Mouse (Mus musculus) gastrocnemius, adult 8-10 months (tissue): ENCODE data around the gene Slc51b. TPM values are rescaled to one million over a fixed set of nuclear protein-coding genes. Genes with fewer than 3 reads are reported as not detected.

Experiments used
- DNase-seq, 2 experiments: peaks; one replicate each; pipeline ENCODE4 v3.0.0; 2022; ENCODE audit warnings: low spot score in 2 of 2
- total RNA-seq, 4 experiments: library from RNA; stranded (reverse); gene quantifications; 2 replicates each; pipeline ENCODE4 v1.2.4; 2022

Slc51b gene
- total RNA-seq, 4 experiments from 2014 or later, result not detected

DNA sequence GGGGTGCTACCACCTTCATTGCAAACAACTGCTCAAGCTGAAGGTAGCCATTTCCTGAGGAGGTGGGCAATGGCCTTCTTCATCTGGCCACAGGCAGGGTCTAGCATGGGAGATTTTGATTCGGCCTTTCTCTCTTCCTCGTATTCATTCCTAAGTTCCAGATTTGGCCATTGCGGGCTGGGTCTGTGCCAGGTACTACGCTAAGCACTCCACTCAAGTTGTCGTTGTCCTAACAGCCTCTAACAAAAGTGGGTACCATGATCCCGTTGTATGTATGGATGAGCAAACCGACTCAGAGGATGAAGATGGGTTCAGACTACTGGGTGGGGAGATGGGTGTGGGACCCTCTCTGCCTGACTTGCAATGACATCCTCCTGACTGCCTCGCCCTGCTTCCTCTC is 12.4 kb downstream of the Slc51b start:
- DNase-seq, result no peak

DNA sequence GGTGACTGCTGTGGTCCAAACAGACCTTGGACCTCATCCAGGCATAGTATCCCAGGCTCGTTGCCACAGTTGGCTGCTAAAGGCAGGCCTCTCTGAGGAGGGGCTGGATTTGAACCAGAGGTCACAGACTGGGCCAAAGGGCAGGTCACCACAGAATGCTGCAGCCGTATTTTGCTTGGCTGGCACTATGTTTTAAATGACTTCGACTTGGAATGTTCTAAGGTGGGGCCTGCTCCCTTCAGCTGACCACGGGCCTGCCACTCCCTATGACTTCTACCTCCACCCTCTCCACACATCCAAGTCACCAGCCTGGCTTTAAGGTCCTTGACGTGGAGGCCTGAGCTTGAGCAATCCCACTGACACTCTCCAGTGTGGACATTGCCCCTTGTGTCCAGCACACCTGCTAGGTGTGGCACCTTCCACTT is 13.9 kb downstream of the Slc51b start:
- DNase-seq, result peak in 1 of 2 experiments; percentile 44

DNA sequence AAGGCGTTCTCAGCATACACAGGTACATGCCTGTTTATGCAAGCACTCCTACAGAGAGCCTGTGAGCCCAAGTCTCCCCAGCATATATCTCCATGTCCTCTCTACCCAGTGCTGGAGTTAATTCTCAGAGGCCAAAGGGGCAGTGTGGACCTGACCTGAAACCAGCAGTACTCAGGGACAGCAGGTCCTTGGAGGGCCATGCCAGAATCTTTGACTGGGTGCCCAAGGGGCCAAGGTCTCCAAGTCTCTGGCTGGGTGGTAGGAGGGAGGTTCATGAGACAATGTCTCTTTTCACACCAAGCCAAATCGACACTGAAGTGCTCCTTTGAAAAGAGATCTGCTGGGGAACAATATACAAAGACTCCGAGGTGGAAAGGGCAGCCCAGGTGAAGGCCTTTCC is 14.9 kb downstream of the Slc51b start:
- no peak for DNase-seq

DNA sequence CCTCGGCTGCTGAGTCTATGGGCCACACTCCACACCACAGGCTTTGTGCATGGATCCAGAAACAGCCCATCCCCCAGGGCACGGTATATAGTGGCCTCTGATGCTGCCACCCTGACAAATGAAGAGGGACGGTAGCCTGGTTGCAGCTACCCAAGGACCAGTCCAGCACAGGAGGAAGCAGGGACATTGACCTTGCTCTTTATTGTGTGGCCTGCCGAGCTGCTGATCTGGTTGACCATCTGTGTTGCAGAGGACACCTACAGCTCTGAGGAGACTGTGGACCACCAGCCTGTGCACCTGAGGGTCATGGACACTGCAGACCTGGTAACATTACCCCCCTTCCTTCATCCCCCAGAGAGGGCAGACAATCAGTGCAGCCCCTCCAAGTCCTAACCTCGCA is 15.4 kb downstream of the Slc51b start:
- no peak for DNase-seq

DNA sequence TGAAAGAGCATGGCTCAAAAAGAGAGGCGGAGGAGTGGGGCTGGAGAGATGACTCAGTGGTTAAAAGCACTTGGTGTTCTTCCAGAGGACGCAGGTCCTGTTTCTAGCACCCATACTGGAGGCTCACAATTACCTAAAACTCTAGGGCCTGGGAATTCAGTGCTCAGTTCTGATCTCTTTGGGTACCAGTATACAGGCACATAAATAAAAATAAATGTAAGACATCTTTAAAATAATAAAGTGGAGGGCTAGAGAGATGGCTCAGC is 17.6 kb downstream of the Slc51b start:
- DNase-seq, result peak in 1 of 2 experiments; percentile 37

DNA sequence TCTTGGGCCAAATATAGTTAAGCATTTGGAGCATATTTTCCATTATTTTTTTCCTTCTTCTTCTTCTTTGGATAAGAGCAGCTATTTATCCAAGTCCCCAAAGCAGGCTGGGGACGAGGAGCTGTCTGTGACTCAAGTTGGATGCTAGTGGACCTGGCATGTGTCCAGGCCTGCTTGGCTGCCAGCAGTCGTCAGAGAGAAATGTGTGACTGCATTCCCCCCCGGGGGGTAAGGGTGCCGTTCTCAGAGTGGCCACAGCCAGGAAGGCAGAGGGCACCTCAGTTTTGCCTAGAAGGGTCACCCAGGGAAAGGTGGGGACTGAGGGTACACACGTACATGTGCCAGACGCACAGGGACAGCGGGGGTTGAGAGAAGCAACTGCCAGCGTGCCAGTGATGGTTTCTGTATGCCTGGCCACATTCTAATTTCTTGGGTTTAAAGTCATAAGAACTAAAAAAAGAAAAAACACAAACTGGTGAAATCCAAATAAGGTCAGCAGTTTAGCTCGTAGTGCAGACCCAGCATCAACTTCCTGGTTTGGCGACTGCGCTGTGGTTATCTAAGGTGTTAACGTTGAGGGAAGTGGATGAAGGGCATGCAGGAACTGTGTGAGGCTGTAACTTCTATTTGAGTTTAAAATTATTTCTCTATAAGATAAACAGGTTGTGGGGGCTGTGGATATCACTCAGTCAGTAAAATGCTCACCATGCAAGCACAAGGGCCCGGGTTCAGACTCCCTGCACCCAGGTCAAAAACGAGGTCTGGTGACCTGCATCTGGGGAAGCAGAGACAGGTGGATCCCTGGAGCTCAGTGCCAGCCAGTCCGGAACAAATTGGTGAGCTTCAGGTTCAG is 18.2 kb downstream of the Slc51b start:
- peak; percentile 77 to 82 for DNase-seq

DNA sequence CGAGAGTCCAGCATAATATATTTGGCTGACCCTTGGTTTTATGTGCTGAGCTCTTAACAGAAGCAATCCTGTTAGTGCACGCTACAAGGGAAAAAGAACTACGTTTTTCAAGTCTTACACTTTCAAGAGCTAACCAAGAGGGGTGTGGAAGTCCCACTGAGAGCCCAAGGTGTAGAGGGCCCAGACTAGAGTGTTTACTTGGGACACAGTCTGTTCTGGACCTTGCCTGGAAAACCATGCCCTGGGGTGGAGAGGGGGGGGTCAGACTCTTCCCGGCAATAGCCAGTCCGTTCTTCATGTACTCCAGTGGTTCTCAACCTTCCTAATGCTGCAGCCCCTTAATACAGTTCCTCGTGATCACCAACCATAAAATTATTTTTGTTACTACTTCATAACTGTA is 22.8 kb downstream of the Slc51b start:
- DNase-seq, result no peak

DNA sequence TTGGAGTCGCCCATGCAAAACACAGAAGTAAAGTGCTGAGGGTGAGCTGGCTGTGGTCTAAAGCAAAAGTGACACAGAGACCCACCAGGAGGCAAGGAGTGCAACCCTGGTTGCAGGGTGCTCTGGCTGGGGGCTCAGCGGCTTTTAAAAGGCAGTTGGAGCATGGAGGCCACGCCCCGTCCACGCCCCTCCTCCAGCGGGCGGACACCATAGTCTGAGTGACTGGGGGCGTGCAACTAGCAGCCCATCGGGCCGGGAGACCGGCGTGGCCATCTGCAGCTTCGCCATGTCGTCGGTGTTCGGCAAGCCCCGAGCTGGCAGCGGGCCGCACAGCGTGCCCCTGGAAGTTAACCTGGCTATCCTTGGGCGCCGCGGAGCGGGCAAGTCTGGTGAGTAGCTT is 24.5 kb downstream of the Slc51b start, which contains the start of gene Rasl12:
Gene Rasl12, plus strand, starts transcription at position 228 of the 400 bp plus-strand sequence.
- peak; percentile 50 to 69 for DNase-seq

DNA sequence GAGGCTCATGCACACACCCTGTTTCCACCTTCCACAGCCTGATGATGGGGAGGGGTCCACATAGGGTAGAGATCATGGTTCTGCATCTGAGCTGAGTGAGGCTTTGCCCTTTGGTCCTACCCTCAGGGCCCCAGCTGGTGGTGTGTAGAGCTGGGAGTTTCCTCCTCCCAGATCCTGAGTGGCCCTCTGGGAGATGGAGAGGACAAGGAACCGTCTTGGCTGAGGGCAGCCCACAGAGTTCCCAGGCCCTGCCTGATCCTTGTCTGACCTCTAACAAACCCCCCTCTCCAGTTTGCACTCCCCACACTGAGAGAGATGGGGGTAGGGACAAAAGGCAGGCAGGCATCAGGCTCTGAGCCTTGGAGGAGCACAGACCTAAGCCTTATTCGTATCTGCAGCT is 28.4 kb downstream of the Slc51b start:
- no peak for DNase-seq

DNA sequence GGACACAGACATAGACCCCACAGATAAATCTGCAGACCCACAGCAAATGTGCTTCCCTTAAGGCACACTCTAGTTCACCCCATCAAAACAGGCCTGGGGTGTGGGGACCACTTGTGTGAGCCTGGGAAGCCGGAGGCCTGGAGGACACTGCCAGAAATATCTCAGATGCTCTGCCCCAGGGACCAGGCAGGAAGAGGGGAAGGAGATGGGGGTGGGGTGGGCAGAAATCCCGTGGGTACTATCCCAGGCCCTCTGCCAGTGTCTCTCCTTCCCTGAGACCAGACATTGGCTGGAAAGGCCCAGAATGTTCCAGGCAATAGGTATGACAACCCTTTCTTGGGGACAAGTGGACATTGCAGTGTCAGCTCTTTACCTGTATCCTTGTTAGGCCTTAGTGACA is 29.1 kb downstream of the Slc51b start:
- DNase-seq, result no peak

DNA sequence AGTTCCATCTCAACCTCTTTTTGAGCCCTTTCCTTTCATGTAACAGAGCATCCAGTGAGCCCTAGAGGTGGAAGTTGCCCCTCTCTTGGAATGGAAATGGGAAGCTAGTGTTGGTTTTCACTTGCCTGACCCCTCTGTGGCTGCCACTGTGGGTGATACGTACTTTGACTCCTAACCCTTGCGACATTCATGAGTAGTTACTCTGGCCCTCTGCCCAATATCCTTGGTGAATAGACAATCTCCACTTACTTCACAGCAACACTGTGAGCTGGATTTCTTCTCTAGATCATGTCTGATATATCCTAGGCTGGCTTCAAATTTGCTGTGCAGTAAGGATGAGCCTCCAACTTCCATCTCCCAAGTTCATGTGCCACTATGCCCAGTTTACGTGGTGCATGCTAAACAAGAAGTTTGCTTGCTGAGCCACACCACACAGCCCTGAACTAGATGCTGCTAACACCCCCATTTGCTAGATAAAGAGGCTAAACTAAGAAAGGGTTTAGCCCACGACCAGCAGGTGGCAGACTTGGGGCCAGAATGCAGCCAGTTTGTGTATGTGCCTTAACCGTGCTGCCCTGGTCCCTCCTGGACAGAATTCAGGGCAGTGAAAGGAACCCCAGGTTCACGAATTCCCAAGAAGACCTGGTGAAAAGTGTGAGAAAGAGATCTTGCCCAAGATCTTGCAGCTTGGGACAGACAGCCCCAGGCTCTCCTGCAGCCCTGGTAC is 30.0 kb downstream of the Slc51b start:
- peak; percentile 50 to 61 for DNase-seq

DNA sequence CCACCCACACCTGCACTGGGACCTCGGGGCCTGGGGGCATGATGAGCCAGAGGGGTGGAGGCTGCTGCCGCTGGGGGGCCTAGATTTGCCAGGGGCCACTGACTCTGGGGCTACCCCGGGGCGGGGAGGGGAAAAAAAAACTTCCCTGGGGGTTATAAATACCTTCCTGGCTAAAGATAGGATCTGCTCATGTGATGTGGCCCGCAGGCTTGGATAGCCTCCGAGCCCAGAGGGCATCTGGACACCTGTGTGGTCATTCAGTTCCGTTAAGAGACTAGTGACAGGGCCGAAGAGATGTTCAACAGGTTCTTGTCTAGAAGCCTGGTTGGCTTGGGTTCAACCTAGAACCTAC is 31.2 kb downstream of the Slc51b start, which contains the start of gene Kbtbd13:
Gene Kbtbd13, minus strand, starts transcription at position 40 of the 352 bp plus-strand sequence.
- peak; percentile 56 to 80 for DNase-seq

DNA sequence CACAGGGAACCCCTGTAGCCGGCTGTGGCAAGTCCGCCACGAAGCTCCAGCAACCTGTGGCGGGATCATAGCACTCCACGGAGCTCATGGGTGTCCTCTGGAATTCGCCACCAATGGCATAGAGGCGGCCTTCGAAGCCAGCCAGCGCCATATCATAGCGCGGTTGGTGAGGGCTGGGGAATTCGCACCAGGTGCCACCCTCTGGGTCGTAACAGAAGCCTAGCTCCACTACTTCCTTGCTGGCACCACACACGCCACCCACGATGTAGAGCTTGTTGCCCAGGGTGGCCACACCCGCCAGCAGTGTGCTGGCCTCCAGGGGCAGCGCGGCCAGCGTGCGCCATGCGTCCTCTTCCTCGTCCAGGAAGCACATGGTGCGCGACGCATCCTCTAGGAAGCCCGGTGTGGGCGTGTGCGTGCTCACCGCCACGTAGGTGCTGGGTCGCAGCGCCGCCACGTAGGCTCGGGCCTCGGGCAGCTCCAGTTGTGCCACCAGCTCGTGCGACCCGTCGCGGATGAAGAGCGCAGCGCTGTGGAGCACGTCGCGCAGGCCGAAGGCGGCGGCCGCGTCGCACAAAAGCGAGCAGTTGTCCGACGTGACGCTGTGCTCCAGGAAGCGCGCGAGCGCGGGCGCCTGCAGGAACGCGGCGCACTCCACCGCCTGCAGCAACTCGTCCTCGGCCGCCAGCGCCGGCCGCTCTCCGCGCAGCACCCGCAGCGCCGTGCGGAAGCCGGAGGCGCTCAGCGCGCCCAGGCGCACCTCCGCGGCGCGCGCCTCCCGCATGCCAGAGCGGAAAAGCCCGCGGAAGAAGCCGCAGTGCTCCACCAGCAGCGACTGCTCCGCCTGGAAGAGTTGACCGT is 31.8 kb downstream of the Slc51b start:
- DNase-seq, result no peak

DNA sequence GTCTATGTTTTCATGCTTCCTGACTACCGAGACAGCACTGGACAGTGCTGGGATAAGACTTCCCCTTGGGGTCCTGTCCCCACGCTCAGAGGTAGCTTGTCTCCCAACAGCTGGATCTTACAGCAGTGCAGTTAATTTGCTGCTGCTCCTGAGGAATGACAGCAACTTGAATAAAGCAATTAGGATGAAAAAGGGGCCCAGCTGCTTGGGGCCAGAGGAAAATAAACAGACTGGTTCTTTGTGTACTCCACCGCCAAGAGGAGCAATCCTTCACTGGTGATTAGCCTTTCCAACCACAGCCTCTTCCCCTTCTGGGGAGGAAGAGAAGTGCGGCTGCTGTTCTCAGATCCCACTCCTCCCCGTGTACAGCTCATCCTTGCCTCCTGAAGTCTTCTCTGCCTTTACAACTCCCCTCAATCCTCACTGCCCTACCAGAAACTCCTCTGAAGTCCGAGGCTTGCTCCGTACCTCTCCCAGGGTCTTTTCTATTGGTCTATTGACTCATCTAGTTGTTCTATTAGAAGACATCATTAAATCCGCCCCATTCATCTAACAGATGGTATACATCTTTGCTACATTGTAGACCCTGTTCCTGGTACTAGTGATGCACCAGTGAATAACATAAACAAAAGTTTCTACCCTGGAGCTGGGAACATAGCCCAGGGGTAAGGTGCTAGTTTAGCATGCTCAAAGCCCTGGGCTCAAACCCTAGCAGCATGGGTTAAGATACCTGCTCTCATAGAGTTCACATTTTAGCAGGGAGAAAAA is 36.2 kb downstream of the Slc51b start:
- no peak for DNase-seq

DNA sequence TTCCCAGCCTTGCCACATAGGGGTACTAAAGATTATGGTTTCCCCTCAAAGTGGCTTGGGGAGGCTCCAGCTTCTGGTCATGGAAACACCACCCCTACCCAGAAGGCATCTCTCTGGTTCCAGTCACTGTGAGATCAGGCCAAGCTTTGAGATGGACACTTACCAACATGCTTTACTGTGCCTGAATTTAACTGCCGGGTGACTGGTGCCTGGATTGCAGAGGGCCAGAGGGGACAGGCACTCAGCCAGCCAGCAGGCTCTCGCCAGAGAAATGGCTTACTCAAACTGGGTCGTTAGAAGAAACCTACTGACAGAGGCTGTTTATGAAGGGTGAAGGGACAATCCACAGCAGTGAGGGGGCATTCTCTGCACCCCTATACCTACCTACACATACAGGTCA is 38.5 kb downstream of the Slc51b start:
- DNase-seq, result peak in 1 of 2 experiments; percentile 71

DNA sequence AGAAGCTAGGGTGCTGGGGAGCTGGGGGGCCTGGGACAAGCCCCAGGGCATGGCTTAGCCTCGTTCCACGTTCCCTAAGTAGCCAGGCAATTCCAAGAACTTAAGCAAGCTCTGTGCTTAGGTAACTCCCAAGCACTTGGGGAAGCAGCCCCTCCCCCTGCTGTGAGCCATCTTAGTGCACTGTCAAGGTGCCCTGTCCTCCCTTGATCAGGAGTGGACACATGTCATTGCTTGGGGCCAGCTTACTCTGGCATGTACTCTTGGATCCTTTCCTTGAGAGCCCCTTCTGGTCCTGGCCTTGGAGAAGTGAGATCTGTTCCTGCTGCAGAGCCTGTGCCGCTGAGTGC is 40.0 kb downstream of the Slc51b start:
- DNase-seq, result peak in 1 of 2 experiments; percentile 36

DNA sequence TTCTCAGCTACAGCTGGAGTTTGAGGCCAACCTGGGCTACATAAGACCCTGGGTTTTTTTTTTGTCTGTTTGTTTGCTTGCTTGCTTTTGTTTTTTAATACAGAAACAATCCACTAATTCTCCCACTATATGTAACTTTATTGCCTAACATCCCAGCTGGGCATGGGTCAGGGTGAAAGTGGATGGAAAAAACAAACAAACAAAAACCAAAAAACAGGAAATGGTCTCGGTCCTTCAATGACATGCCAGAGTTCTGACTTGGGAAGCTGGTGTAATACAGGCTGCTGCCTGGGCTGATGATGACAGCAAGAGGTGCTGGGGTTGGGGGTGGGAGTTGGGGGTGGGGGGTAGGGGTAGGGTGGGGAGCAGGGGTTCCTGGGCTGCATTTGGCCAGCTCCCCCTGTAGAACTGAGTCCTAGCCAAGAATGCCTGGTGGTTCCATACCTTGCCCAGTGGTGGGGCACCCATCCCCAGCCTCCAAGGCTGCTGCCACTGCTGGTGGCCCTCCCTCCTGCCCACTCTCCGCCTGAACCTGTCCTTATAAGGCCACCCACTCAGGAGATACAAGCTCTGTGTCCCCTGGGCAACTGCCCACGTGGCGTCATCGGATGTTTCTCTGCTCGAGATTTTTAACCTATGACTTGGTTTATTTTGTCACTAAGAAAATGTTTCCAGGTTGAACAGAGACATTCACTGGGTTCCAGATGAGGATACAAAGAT is 40.6 kb downstream of the Slc51b start:
- DNase-seq, result no peak

DNA sequence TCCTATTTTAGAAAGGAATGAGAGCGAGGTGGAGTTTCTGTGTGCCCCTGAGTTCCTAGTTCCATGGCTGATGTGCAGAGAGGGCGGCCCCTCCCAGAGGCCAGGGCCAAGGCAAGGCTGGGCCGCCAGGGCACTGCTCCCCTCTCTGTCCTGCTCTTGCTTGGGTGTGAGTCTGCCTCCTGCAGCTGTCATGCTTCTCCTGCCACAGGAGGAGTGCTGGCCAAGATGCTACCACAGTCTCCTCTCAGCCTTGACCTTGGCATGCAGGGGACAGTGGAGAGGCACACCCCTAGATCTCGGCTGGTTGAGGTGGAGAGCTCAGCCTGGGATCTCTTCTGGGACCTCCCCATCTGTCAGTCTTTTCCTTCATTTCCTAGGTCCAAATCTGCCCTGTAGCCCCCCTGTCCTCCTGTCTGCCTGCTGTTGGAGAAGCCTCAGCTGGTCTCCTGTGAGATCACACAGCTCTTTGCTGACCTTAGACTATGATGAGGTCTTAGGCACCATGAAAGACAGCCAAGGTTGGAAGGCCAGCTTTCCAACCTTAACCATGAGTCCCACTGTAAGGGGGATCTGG is 41.7 kb downstream of the Slc51b start:
- no peak for DNase-seq

DNA sequence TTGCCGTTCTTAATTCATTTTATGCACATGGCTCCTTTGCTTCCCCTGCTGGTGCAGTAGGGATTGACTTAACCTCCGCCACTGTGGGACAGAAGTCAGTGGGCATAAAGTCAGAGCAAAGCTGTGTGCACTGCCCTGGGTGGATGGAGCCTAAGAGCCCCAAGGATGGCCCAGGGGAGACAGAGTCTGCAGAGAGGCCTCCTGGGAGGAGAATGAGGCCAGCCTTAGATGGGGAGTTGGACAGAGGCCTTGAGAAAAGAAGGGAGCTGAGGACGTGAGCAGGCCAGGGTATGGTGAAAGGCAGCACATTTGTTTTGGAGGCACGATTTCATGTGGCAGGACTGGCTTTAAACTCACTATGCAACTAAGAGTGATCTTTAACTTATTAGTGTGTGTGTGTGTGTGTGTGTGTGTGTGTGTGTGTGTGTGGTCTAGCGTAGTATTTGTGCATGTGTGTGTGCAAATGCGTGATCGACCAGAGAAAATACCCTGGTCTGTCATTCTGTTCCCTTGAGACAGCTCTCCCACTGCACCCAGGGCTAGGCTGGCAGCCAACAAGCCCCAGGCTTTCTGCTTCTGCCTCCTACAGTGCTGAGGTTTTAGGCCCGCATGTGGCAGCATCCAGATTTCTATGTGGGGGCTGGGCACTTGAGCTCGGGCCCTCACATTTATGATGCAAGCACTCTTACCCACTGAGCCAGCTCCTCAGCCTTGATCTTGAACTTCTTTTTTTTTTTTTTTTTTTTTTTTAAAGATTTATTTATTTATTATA is 47.4 kb downstream of the Slc51b start:
- DNase-seq, result no peak
